Mouse (Mus musculus): ENCODE data around the gene Kcnn4. TPM values are rescaled to one million over a fixed set of nuclear protein-coding genes. Genes with fewer than 3 reads are reported as not detected.

Kcnn4 gene
- polyA plus RNA-seq, 1 experiment from 2014 or later, result 3.0 TPM

DNA sequence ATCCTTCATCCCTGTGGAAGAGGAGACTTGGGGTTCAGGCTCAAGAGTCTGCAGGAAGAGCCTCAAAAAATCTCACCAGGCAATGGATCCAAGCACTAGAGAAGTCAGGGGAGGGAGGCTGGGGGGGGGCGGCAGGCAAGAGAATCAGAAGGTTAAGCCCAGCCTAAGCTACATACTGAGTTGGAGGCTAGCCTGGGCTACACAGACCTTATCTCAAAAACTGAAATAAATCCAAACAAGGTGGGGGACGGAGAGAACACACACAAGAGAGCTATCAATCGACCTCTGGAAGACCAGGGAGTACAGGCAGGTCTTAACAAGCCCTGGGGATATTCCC lies 1.7 kb downstream of the Kcnn4 start:
- Histone ChIP-seq H3K27ac (ENCODE audit: low read length) (no peak overlapping the region), H3K27me3 (ENCODE audit: control insufficient read depth, insufficient read depth, low read length) (no peaks in the 10 kb centered on the region), H3K4me1 (ENCODE audit: control insufficient read depth, insufficient read depth, low read length) (0 out of 2 replicates have a peak, but pooled peaks cover 3% of the 10 kb centered on the region), H3K36me3 (ENCODE audit: control insufficient read depth, insufficient read depth, low read length) (no peaks in the 10 kb centered on the region), H3K9me3 (ENCODE audit: control insufficient read depth, low read depth, low read length) (no peaks in the 10 kb centered on the region), H3K4me2 (replicated peaks; ENCODE audit: low read depth, low read length) (no peak overlapping the region), H3K4me3 (ENCODE audit: low read depth, low read length) (no peak overlapping the region), H3K9ac (replicated peaks; ENCODE audit: low read depth, low read length) (no peak overlapping the region)
- 42% methylated on average over 3 of the region's 3 CpGs for WGBS
- no peak for ATAC-seq (ENCODE audit: insufficient number of reproducible peaks, insufficient read depth, low FRiP score, low read depth)

DNA sequence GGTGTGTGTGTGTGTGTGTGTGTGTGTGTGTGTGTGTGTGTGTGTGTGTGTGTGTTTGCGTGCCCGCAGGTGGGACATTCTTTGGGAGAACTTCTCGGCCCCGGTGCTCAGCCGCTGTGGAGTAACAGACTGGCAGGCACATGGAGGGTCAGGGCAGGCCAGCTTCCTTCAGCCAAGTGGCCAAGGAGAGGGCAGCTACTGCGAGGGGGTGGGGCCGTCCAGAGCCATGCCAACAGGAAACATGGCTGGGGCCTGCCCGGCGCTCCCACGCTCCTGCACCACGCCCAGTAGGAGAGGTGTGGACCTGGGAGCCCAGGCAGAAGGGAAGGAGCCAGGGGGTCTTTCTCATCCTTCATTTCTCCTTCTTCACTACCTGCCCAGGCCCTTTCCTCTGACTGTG lies 2.2 kb downstream of the Kcnn4 start:
- H3K27ac ChIP-seq (ENCODE audit: low read length), result no peak overlapping the region
- 68% methylated on average over 10 of the region's 11 CpGs for WGBS
- H3K9me3 ChIP-seq (ENCODE audit: control insufficient read depth, low read depth, low read length), result no peaks in the 10 kb centered on the region

GRCm38 (mm10) chr7:24372786-24373185 lies 2.7 kb downstream of the Kcnn4 start:
- Histone ChIP-seq H3K4me1 (ENCODE audit: control insufficient read depth, insufficient read depth, low read length) (0 out of 2 replicates have a peak, but pooled peaks cover 3% of the 10 kb centered on the region), H3K9me3 (ENCODE audit: control insufficient read depth, low read depth, low read length) (no peaks in the 10 kb centered on the region), H3K4me3 (ENCODE audit: low read depth, low read length) (no peak overlapping the region), H3K4me2 (replicated peaks; ENCODE audit: low read depth, low read length) (no peak overlapping the region), H3K9ac (replicated peaks; ENCODE audit: low read depth, low read length) (no peak overlapping the region), H3K27me3 (ENCODE audit: control insufficient read depth, insufficient read depth, low read length) (no peaks in the 10 kb centered on the region), H3K36me3 (ENCODE audit: control insufficient read depth, insufficient read depth, low read length) (no peaks in the 10 kb centered on the region), H3K27ac (ENCODE audit: low read length) (no peak overlapping the region)
- no peak for ATAC-seq (ENCODE audit: insufficient number of reproducible peaks, insufficient read depth, low FRiP score, low read depth)
- 61% methylated on average over 4 of the region's 4 CpGs for WGBS

More for the DNA sequence above, 2.2 kb downstream of the Kcnn4 start:
- H3K4me2 ChIP-seq (replicated peaks; ENCODE audit: low read depth, low read length), result no peak overlapping the region
- H3K4me1 ChIP-seq (ENCODE audit: control insufficient read depth, insufficient read depth, low read length), result 0 out of 2 replicates have a peak, but pooled peaks cover 3% of the 10 kb centered on the region
- H3K9ac ChIP-seq (replicated peaks; ENCODE audit: low read depth, low read length), result no peak overlapping the region
- H3K27me3 ChIP-seq (ENCODE audit: control insufficient read depth, insufficient read depth, low read length), result no peaks in the 10 kb centered on the region
- ATAC-seq (ENCODE audit: insufficient number of reproducible peaks, insufficient read depth, low FRiP score, low read depth), result 0 out of 2 replicates have a peak, but pooled peaks have one; percentile 30
- H3K36me3 ChIP-seq (ENCODE audit: control insufficient read depth, insufficient read depth, low read length), result no peaks in the 10 kb centered on the region
- H3K4me3 ChIP-seq (ENCODE audit: low read depth, low read length), result no peak overlapping the region

GRCm38 (mm10) chr7:24373538-24374379 lies 3.7 kb downstream of the Kcnn4 start:
- no peak overlapping the region; the same call in 1 of the 2 replicates for H3K27ac ChIP-seq (ENCODE audit: low read length)
- WGBS, result 37% methylated on average over 20 of the region's 20 CpGs
- no peak overlapping the region; the same call in 1 of the 2 replicates for H3K4me2 ChIP-seq (replicated peaks; ENCODE audit: low read depth, low read length)
- H3K4me1 ChIP-seq (ENCODE audit: control insufficient read depth, insufficient read depth, low read length), result 0 out of 2 replicates have a peak, but pooled peaks cover 3% of the 10 kb centered on the region
- H3K9me3 ChIP-seq (ENCODE audit: control insufficient read depth, low read depth, low read length), result no peaks in the 10 kb centered on the region
- H3K36me3 ChIP-seq (ENCODE audit: control insufficient read depth, insufficient read depth, low read length), result no peaks in the 10 kb centered on the region
- H3K9ac ChIP-seq (replicated peaks; ENCODE audit: low read depth, low read length), result no peak overlapping the region
- ATAC-seq (ENCODE audit: insufficient number of reproducible peaks, insufficient read depth, low FRiP score, low read depth), result no peak
- H3K27me3 ChIP-seq (ENCODE audit: control insufficient read depth, insufficient read depth, low read length), result no peaks in the 10 kb centered on the region
- H3K4me3 ChIP-seq (ENCODE audit: low read depth, low read length), result no peak overlapping the region

DNA sequence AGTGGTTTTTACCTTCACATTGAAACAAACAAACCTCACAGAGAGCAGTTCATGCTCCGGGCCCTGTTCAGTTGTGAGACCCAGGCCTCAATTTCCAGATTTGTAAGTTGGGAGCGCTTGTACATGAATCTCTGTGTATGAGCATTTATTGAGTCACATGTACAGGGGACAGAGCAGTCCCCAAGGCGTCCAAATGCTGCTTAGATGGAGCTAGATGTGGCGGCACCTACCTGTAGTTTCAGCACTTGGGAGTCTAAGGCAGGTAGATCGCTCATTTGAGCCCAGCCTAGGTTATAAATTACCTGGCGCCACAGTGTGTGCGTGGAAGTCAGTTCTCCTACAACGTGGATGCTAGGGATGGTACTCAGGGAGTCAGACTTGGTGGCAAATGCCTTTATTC lies 6.4 kb downstream of the Kcnn4 start:
- Histone ChIP-seq H3K9ac (replicated peaks; ENCODE audit: low read depth, low read length) (no peak overlapping the region), H3K27me3 (ENCODE audit: control insufficient read depth, insufficient read depth, low read length) (no peaks in the 10 kb centered on the region), H3K36me3 (ENCODE audit: control insufficient read depth, insufficient read depth, low read length) (no peaks in the 10 kb centered on the region), H3K27ac (ENCODE audit: low read length) (no peak overlapping the region), H3K9me3 (ENCODE audit: control insufficient read depth, low read depth, low read length) (no peaks in the 10 kb centered on the region), H3K4me3 (ENCODE audit: low read depth, low read length) (no peak overlapping the region), H3K4me1 (ENCODE audit: control insufficient read depth, insufficient read depth, low read length) (peaks cover 11% of the 10 kb centered on the region; the same call in 1 of the 2 replicates), H3K4me2 (replicated peaks; ENCODE audit: low read depth, low read length) (no peak overlapping the region)
- ATAC-seq (ENCODE audit: insufficient number of reproducible peaks, insufficient read depth, low FRiP score, low read depth), result no peak
- WGBS, result 84% methylated on average over 8 of the region's 8 CpGs

- Histone ChIP-seq H3K36me3 (ENCODE audit: control insufficient read depth, insufficient read depth, low read length) (no peaks in the 10 kb centered on the region), H3K4me2 (replicated peaks; ENCODE audit: low read depth, low read length) (peak overlapping the region; percentile 57), H3K4me3 (ENCODE audit: low read depth, low read length) (peak overlapping the region; percentile 18; the same call in 1 of the 2 replicates), H3K27me3 (ENCODE audit: control insufficient read depth, insufficient read depth, low read length) (no peaks in the 10 kb centered on the region), H3K4me1 (ENCODE audit: control insufficient read depth, insufficient read depth, low read length) (peaks cover 11% of the 10 kb centered on the region; the same call in 1 of the 2 replicates), H3K9me3 (ENCODE audit: control insufficient read depth, low read depth, low read length) (no peaks in the 10 kb centered on the region), H3K9ac (replicated peaks; ENCODE audit: low read depth, low read length) (no peak overlapping the region), H3K27ac (ENCODE audit: low read length) (peak overlapping the region; percentile 33; the same call in 1 of the 2 replicates)
- 7% methylated on average over 49 of the region's 49 CpGs for WGBS
- ATAC-seq (ENCODE audit: insufficient number of reproducible peaks, insufficient read depth, low FRiP score, low read depth), result peak; percentile 88
Measured at GRCm38 (mm10) chr7:24377091-24377865, 7.2 kb downstream of the Kcnn4 start.

- no peak for ATAC-seq (ENCODE audit: insufficient number of reproducible peaks, insufficient read depth, low FRiP score, low read depth)
- Histone ChIP-seq H3K27me3 (ENCODE audit: control insufficient read depth, insufficient read depth, low read length) (no peaks in the 10 kb centered on the region), H3K4me2 (replicated peaks; ENCODE audit: low read depth, low read length) (no peak overlapping the region), H3K27ac (ENCODE audit: low read length) (no peak overlapping the region), H3K4me1 (ENCODE audit: control insufficient read depth, insufficient read depth, low read length) (peaks cover 11% of the 10 kb centered on the region; the same call in 1 of the 2 replicates), H3K4me3 (ENCODE audit: low read depth, low read length) (no peak overlapping the region), H3K9ac (replicated peaks; ENCODE audit: low read depth, low read length) (no peak overlapping the region), H3K9me3 (ENCODE audit: control insufficient read depth, low read depth, low read length) (no peaks in the 10 kb centered on the region), H3K36me3 (ENCODE audit: control insufficient read depth, insufficient read depth, low read length) (no peaks in the 10 kb centered on the region)
- 63% methylated on average over 10 of the region's 10 CpGs for WGBS
Measured at GRCm38 (mm10) chr7:24378049-24378701, 8.1 kb downstream of the Kcnn4 start.

- Histone ChIP-seq H3K9ac (replicated peaks; ENCODE audit: low read depth, low read length) (no peak overlapping the region), H3K4me1 (ENCODE audit: control insufficient read depth, insufficient read depth, low read length) (peaks cover 8% of the 10 kb centered on the region; the same call in 1 of the 2 replicates), H3K9me3 (ENCODE audit: control insufficient read depth, low read depth, low read length) (no peaks in the 10 kb centered on the region), H3K27me3 (ENCODE audit: control insufficient read depth, insufficient read depth, low read length) (no peaks in the 10 kb centered on the region), H3K4me3 (ENCODE audit: low read depth, low read length) (no peak overlapping the region), H3K27ac (ENCODE audit: low read length) (no peak overlapping the region), H3K36me3 (ENCODE audit: control insufficient read depth, insufficient read depth, low read length) (no peaks in the 10 kb centered on the region), H3K4me2 (replicated peaks; ENCODE audit: low read depth, low read length) (no peak overlapping the region)
- 35% methylated on average over 7 of the region's 7 CpGs for WGBS
- no peak for ATAC-seq (ENCODE audit: insufficient number of reproducible peaks, insufficient read depth, low FRiP score, low read depth)
Measured at GRCm38 (mm10) chr7:24379934-24380333, 9.9 kb downstream of the Kcnn4 start.
